Mouse (Mus musculus): ENCODE data around the gene Scand1.

- TF ChIP-seq CTCF (IDR thresholded peaks at IDR 0.05; ENCODE audit: extremely low read depth, insufficient read length, insufficient replicate concordance, low read depth, low read length) (no peak), POLR2A (IDR thresholded peaks at IDR 0.05; ENCODE audit: low read depth, low read length) (no peak)
These were observed 16.3 kb downstream of the Scand1 start for GRCm38 (mm10) chr2:156296190-156296589.

Measured in small intestine, adult 2 months (tissue).